Mouse (Mus musculus): ENCODE data around the gene Gm49361.
"Not testable (repeated sequence)": the region's sequence is repeated elsewhere in the genome, so short reads cannot be mapped to it uniquely, and the experiment has no call there.

Gene Gm49361

GRCm38 (mm10) chr14:57746001-57746771 lies at the start of gene Gm49361:
Gene Gm49361 (minus strand): TSS chr14:57746103.
- in situ Hi-C loops (cut with MboI; ENCODE audit: low sequenced_read_pairs), result no loop called here

- in situ Hi-C loops (cut with MboI; ENCODE audit: low sequenced_read_pairs), result no loop called here
These were observed 45.3 kb upstream of the Gm49361 start for GRCm38 (mm10) chr14:57791171-57791570.

- in situ Hi-C loops (cut with MboI; ENCODE audit: low sequenced_read_pairs), result no loop called here
These were observed 43.9 kb upstream of the Gm49361 start for GRCm38 (mm10) chr14:57789759-57790158.

GRCm38 (mm10) chr14:57789311-57789710 lies 43.4 kb upstream of the Gm49361 start:
- in situ Hi-C loops (cut with MboI; ENCODE audit: low sequenced_read_pairs), result no loop called here

GRCm38 (mm10) chr14:57787406-57787805 lies 41.5 kb upstream of the Gm49361 start:
- in situ Hi-C loops (cut with MboI; ENCODE audit: low sequenced_read_pairs), result no loop called here

- in situ Hi-C loops (cut with MboI; ENCODE audit: low sequenced_read_pairs), result no loop called here
These were observed 26.4 kb upstream of the Gm49361 start for GRCm38 (mm10) chr14:57772157-57772815.

GRCm38 (mm10) chr14:57769102-57769501 lies 23.2 kb upstream of the Gm49361 start:
- in situ Hi-C loops (cut with MboI; ENCODE audit: low sequenced_read_pairs), result no loop called here

- in situ Hi-C loops (cut with MboI; ENCODE audit: low sequenced_read_pairs), result no loop called here
These were observed 14.8 kb upstream of the Gm49361 start for GRCm38 (mm10) chr14:57760447-57761412.

- in situ Hi-C loops (cut with MboI; ENCODE audit: low sequenced_read_pairs), result no loop called here
These were observed 12.3 kb upstream of the Gm49361 start, which contains the start of gene Lats2 for GRCm38 (mm10) chr14:57758237-57758636. Gene Lats2 (minus strand): TSS chr14:57758388.

GRCm38 (mm10) chr14:57756094-57756493 lies 10.2 kb upstream of the Gm49361 start:
- in situ Hi-C loops (cut with MboI; ENCODE audit: low sequenced_read_pairs), result no loop called here

GRCm38 (mm10) chr14:57755661-57756060 lies 9.8 kb upstream of the Gm49361 start:
- in situ Hi-C loops (cut with MboI; ENCODE audit: low sequenced_read_pairs), result no loop called here

- in situ Hi-C loops (cut with MboI; ENCODE audit: low sequenced_read_pairs), result no loop called here
These were observed 7.6 kb upstream of the Gm49361 start for GRCm38 (mm10) chr14:57753351-57753992.

GRCm38 (mm10) chr14:57751006-57751405 lies 5.1 kb upstream of the Gm49361 start:
- in situ Hi-C loops (cut with MboI; ENCODE audit: low sequenced_read_pairs), result not testable (repeated sequence)

- in situ Hi-C loops (cut with MboI; ENCODE audit: low sequenced_read_pairs), result no loop called here
These were observed 3.6 kb upstream of the Gm49361 start for GRCm38 (mm10) chr14:57749501-57749900.

- in situ Hi-C loops (cut with MboI; ENCODE audit: low sequenced_read_pairs), result no loop called here
These were observed 473 bp downstream of the Gm49361 start for GRCm38 (mm10) chr14:57745291-57745969.

- in situ Hi-C loops (cut with MboI; ENCODE audit: low sequenced_read_pairs), result no loop called here
These were observed 1.4 kb downstream of the Gm49361 start for GRCm38 (mm10) chr14:57744547-57744946.

GRCm38 (mm10) chr14:57740651-57741050 lies 5.3 kb downstream of the Gm49361 start:
- in situ Hi-C loops (cut with MboI; ENCODE audit: low sequenced_read_pairs), result no loop called here

- in situ Hi-C loops (cut with MboI; ENCODE audit: low sequenced_read_pairs), result no loop called here
These were observed 8.8 kb downstream of the Gm49361 start for GRCm38 (mm10) chr14:57737089-57737488.

GRCm38 (mm10) chr14:57736141-57736540 lies 9.8 kb downstream of the Gm49361 start:
- in situ Hi-C loops (cut with MboI; ENCODE audit: low sequenced_read_pairs), result no loop called here

Measured in CH12F3 (cell line).